Mouse (Mus musculus): ENCODE data around the gene Mif. TPM values are rescaled to one million over a fixed set of nuclear protein-coding genes. Genes with fewer than 3 reads are reported as not detected.

Mif gene
- total RNA-seq, 1 experiment = 1,434 TPM

GRCm38 (mm10) chr10:75833456-75834080 is 26.5 kb downstream of the Mif start:
- Histone ChIP-seq H3K4me3 (ENCODE audit: insufficient read depth in 1 of 2, low read depth in 1 of 2, low read length in 2 of 2, poor library complexity in 1 of 2, severe bottlenecking in 1 of 2) (peak overlapping the region; percentile 79 to 84), H3K4me1 (ENCODE audit: control insufficient read depth in 2 of 2, insufficient read depth in 2 of 2, low read length in 2 of 2, poor library complexity in 1 of 2) (peaks cover 3 to 16% of the 10 kb centered on the region in 2 experiments), H3K9ac (ENCODE audit: insufficient read depth, low read depth, low read length, poor library complexity, severe bottlenecking) (peak overlapping the region; percentile 83), H3K9me3 (ENCODE audit: control insufficient read depth, insufficient read depth, low read depth, low read length) (no peaks in the 10 kb centered on the region), H3K36me3 (ENCODE audit: control insufficient read depth, insufficient read depth, low read length, poor library complexity, severe bottlenecking) (peaks cover 3% of the 10 kb centered on the region; the same call in 1 of the 2 replicates), H3K27ac (ENCODE audit: insufficient read depth, low read depth, low read length, poor library complexity, severe bottlenecking) (peak overlapping the region; percentile 46; the same call in 1 of the 2 replicates)
- no peak for TF ChIP-seq HCFC1 (IDR thresholded peaks at IDR 0.05; ENCODE audit: borderline replicate concordance, insufficient read depth, low read length)
- no peak for TF ChIP-seq CHD2 (IDR thresholded peaks at IDR 0.05; ENCODE audit: low read depth, low read length)
- TF ChIP-seq MAFK (IDR thresholded peaks at IDR 0.05; ENCODE audit: insufficient read depth, low read depth, low read length) = no peak
- TF ChIP-seq ZC3H11A (IDR thresholded peaks at IDR 0.05; ENCODE audit: borderline replicate concordance, low read depth, low read length) = no peak
- TF ChIP-seq ZNF384 (IDR thresholded peaks at IDR 0.05; ENCODE audit: low read depth, low read length) = no peak
- in situ Hi-C loops (cut with MboI; ENCODE audit: low sequenced_read_pairs in 2 of 2, unreplicated experiment in 2 of 2) = no loop called here
- no peak for DNase-seq (ENCODE audit: low read depth, low spot score)

GRCm38 (mm10) chr10:75832272-75832895 is 27.7 kb downstream of the Mif start:
- Histone ChIP-seq H3K9me3 (ENCODE audit: control insufficient read depth, insufficient read depth, low read depth, low read length) (no peaks in the 10 kb centered on the region), H3K4me3 (ENCODE audit: insufficient read depth in 1 of 2, low read depth in 1 of 2, low read length in 2 of 2, poor library complexity in 1 of 2, severe bottlenecking in 1 of 2) (no peak overlapping the region), H3K9ac (ENCODE audit: insufficient read depth, low read depth, low read length, poor library complexity, severe bottlenecking) (no peak overlapping the region), H3K27ac (ENCODE audit: insufficient read depth, low read depth, low read length, poor library complexity, severe bottlenecking) (peak overlapping the region; percentile 13; the same call in 1 of the 2 replicates), H3K4me1 (ENCODE audit: control insufficient read depth in 2 of 2, insufficient read depth in 2 of 2, low read length in 2 of 2, poor library complexity in 1 of 2) (peaks cover 3 to 12% of the 10 kb centered on the region in 2 experiments), H3K36me3 (ENCODE audit: control insufficient read depth, insufficient read depth, low read length, poor library complexity, severe bottlenecking) (peaks cover 3% of the 10 kb centered on the region; the same call in 1 of the 2 replicates)
- in situ Hi-C loops (cut with MboI; ENCODE audit: low sequenced_read_pairs in 2 of 2, unreplicated experiment in 2 of 2) = no loop called here
- no peak for DNase-seq (ENCODE audit: low read depth, low spot score)
- TF ChIP-seq ZNF384 (IDR thresholded peaks at IDR 0.05; ENCODE audit: low read depth, low read length) (no peak), ZC3H11A (IDR thresholded peaks at IDR 0.05; ENCODE audit: borderline replicate concordance, low read depth, low read length) (peak; percentile 78)

- Histone ChIP-seq H3K4me1 (ENCODE audit: control insufficient read depth in 2 of 2, insufficient read depth in 2 of 2, low read length in 2 of 2, poor library complexity in 1 of 2) (peaks cover 0 to 11% of the 10 kb centered on the region in 2 experiments; a peak in 2 of 4 replicates), H3K9me3 (ENCODE audit: control insufficient read depth, insufficient read depth, low read depth, low read length) (no peaks in the 10 kb centered on the region), H3K4me3 (ENCODE audit: insufficient read depth in 1 of 2, low read depth in 1 of 2, low read length in 2 of 2, poor library complexity in 1 of 2, severe bottlenecking in 1 of 2) (no peak overlapping the region), H3K27ac (ENCODE audit: insufficient read depth, low read depth, low read length, poor library complexity, severe bottlenecking) (no peak overlapping the region), H3K9ac (ENCODE audit: insufficient read depth, low read depth, low read length, poor library complexity, severe bottlenecking) (no peak overlapping the region), H3K36me3 (ENCODE audit: control insufficient read depth, insufficient read depth, low read length, poor library complexity, severe bottlenecking) (peaks cover 3% of the 10 kb centered on the region; the same call in 1 of the 2 replicates)
- no peak for DNase-seq (ENCODE audit: low read depth, low spot score)
- in situ Hi-C loops (cut with MboI; ENCODE audit: low sequenced_read_pairs in 2 of 2, unreplicated experiment in 2 of 2) = no loop called here
- TF ChIP-seq ZNF384 (IDR thresholded peaks at IDR 0.05; ENCODE audit: low read depth, low read length) (no peak), HCFC1 (IDR thresholded peaks at IDR 0.05; ENCODE audit: borderline replicate concordance, insufficient read depth, low read length) (no peak), CHD2 (IDR thresholded peaks at IDR 0.05; ENCODE audit: low read depth, low read length) (no peak), MAFK (IDR thresholded peaks at IDR 0.05; ENCODE audit: insufficient read depth, low read depth, low read length) (no peak), ZC3H11A (IDR thresholded peaks at IDR 0.05; ENCODE audit: borderline replicate concordance, low read depth, low read length) (no peak)
Measured at GRCm38 (mm10) chr10:75830275-75830670, 29.8 kb downstream of the Mif start.

- Histone ChIP-seq H3K4me1 (ENCODE audit: control insufficient read depth in 2 of 2, insufficient read depth in 2 of 2, low read length in 2 of 2, poor library complexity in 1 of 2) (peaks cover 0 to 11% of the 10 kb centered on the region in 2 experiments; a peak in 2 of 4 replicates), H3K27ac (ENCODE audit: insufficient read depth, low read depth, low read length, poor library complexity, severe bottlenecking) (no peak overlapping the region), H3K36me3 (ENCODE audit: control insufficient read depth, insufficient read depth, low read length, poor library complexity, severe bottlenecking) (peaks cover 3% of the 10 kb centered on the region; the same call in 1 of the 2 replicates), H3K4me3 (ENCODE audit: insufficient read depth in 1 of 2, low read depth in 1 of 2, low read length in 2 of 2, poor library complexity in 1 of 2, severe bottlenecking in 1 of 2) (no peak overlapping the region), H3K9ac (ENCODE audit: insufficient read depth, low read depth, low read length, poor library complexity, severe bottlenecking) (no peak overlapping the region), H3K9me3 (ENCODE audit: control insufficient read depth, insufficient read depth, low read depth, low read length) (no peaks in the 10 kb centered on the region)
- in situ Hi-C loops (cut with MboI; ENCODE audit: low sequenced_read_pairs in 2 of 2, unreplicated experiment in 2 of 2) = no loop called here
- TF ChIP-seq HCFC1 (IDR thresholded peaks at IDR 0.05; ENCODE audit: borderline replicate concordance, insufficient read depth, low read length) (no peak), MAFK (IDR thresholded peaks at IDR 0.05; ENCODE audit: insufficient read depth, low read depth, low read length) (no peak), ZNF384 (IDR thresholded peaks at IDR 0.05; ENCODE audit: low read depth, low read length) (no peak), ZC3H11A (IDR thresholded peaks at IDR 0.05; ENCODE audit: borderline replicate concordance, low read depth, low read length) (no peak), CHD2 (IDR thresholded peaks at IDR 0.05; ENCODE audit: low read depth, low read length) (no peak)
- no peak for DNase-seq (ENCODE audit: low read depth, low spot score)
Measured at GRCm38 (mm10) chr10:75829529-75830274, 30.3 kb downstream of the Mif start.

All from ES-E14 (cell line).